Mouse (Mus musculus): ENCODE measurements around the gene Rala.

Gene Rala

DNA sequence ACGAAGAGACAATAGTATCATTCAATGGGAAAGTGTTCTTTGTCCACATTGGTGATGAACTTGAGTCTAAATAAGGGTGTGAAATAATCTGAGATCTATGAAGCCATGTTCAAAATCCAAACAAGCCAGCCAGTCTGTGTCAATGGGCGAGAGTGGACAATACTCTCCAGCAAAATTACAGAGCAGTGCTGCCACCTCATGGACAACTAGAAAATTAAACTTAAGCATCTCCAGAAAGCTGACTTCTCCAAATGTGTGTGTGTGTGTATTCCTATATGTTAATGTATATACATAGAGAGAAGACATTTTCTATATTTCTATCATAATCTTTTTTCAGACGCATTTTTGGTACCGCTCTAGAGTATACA lies 105.6 kb downstream of the Rala start:
- no peak for TF ChIP-seq GATA4 (IDR thresholded peaks at IDR 0.05; ENCODE audit: insufficient replicate concordance, low read length)

DNA sequence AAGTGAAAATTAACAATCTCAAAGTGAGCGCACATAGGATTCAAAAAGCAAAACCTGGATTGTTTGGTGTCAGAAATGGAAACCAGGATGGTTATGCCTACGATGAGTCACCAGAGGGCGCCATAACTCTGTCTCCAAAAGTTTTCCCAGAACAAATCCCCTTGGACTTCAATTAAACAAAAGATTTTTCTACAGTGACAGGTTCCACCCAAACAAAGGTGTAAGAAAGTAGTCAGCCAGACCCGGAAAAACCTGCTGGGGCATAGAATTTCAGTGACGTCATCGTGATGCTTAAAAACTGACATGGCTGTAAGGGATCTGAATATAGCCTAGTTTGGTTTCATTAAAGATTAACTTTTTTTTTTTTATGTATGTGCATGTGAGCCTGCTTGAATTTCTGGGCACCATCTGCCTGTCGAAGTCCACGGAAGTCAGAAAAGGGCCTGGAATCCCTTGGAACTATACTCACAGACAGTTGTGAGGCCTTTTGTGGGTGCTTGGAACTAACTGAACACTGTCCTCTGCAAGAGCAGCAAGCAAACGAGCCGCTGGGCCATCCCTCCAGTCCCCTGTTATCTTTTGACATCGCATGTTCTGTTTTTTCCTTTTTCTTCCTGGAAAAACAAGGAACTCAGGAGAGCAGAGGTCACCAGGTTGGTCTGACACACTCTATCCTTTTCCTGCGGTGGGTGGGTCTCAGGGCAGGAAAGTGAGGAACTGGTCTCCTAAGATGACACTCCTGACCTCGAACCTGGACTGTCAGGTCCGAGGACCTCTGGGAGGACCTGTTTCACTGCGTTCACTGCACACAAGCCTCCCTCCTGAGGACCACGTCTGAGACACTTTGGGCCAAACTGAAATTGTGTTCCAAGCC lies 106.2 kb downstream of the Rala start:
- TF ChIP-seq GATA4 (IDR thresholded peaks at IDR 0.05; ENCODE audit: insufficient replicate concordance, low read length) = no peak

DNA sequence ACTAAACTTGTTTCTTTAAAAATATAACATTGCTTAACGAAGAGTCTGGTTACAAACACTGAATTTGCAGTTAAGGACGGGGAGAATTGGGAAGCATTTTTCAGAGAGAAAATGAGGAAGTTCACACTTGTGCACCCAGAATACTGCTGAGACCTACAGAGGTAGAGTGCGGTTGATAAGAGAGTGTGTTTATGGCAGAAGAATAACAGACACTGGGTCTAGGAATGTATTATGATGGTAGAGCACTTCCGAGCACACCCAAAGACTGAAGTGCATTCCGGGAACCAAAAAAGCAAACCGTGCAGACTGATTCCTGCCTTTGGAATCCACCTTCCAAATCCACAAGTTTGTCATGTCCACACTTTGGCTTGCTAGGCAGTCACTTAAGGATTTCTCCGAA lies 107.2 kb downstream of the Rala start:
- no peak for TF ChIP-seq GATA4 (IDR thresholded peaks at IDR 0.05; ENCODE audit: insufficient replicate concordance, low read length)

DNA sequence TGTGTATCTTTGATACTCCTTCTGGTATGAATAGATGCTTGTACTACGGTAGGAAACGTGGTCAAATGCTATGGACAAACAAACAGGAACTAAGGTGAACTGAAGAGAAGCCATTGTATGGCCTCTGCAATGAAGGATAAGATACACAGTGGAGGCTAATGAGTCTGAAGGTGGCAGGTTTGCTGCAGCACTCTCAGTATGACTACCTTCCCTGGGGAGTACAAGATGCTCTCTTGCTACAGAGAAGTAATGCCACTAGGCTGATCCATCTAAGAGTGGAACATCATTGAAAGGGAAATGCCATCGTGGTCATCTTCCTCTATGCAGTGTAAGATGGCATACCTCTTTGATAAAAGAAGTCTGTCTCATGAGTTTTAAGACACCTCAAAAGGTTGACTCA lies 111.1 kb downstream of the Rala start:
- TF ChIP-seq GATA4 (IDR thresholded peaks at IDR 0.05; ENCODE audit: insufficient replicate concordance, low read length) = no peak
